Mouse (Mus musculus): ENCODE data around the gene Sult2a8. TPM values are rescaled to one million over a fixed set of nuclear protein-coding genes. Genes with fewer than 3 reads are reported as not detected.

Gene Sult2a8
- polyA plus RNA-seq, 1 experiment from 2014 or later: 0.18 TPM

Other genes starting within 250 kb of the Sult2a8 start
- not detected in 2 replicates for gene Sult2a6, start 191.9 kb downstream of the Sult2a8 start, polyA plus RNA-seq (2015; fragmentation: Nextera tagmentation; extraction: Ambion mirVana)
- gene Obox8, start 113.2 kb downstream of the Sult2a8 start, polyA plus RNA-seq (2015; fragmentation: Nextera tagmentation; extraction: Ambion mirVana): not detected in 2 replicates
- gene Sult2a7, start 47.5 kb upstream of the Sult2a8 start, polyA plus RNA-seq (2015; fragmentation: Nextera tagmentation; extraction: Ambion mirVana): not detected in 2 replicates
- 0.20 and 0.21 TPM in 2 replicates for gene Vmn1r90, start 116.7 kb upstream of the Sult2a8 start, polyA plus RNA-seq (2015; fragmentation: Nextera tagmentation; extraction: Ambion mirVana)
- gene Obox7, start 212.7 kb upstream of the Sult2a8 start, polyA plus RNA-seq (2015; fragmentation: Nextera tagmentation; extraction: Ambion mirVana): not detected in 2 replicates